Mouse (Mus musculus) megakaryocyte-erythroid progenitor cell, adult 5-6 weeks (primary cell): Measurements from ENCODE around the gene Pepd. TPM values are rescaled to one million over a fixed set of nuclear protein-coding genes. Genes with fewer than 3 reads are reported as not detected.

ENCODE experiments used
- ATAC-seq: replicated peaks from 2 replicates; pipeline ENCODE4 v1.8.0; 2016; ENCODE audit warnings: mild to moderate bottlenecking, inconsistent platforms; ENCODE audit not compliant: severe bottlenecking, poor library complexity, low FRiP score, low TSS enrichment
- total RNA-seq, 2 experiments: library from RNA; stranded (forward) in 1 of 2; stranded (reverse) in 1 of 2; fragments of 200-1000, 215-1000 nt in 1 of 2; fragments of >200 nt in 1 of 2; fragmentation: Nextera tagmentation in 1 of 2; gene quantifications; 2 replicates each; pipeline ENCODE4 v1.2.3; 2014 to 2017

The Pepd gene
- total RNA-seq, 2 experiments from 2014 or later, result 20.8 to 31.1 TPM

DNA sequence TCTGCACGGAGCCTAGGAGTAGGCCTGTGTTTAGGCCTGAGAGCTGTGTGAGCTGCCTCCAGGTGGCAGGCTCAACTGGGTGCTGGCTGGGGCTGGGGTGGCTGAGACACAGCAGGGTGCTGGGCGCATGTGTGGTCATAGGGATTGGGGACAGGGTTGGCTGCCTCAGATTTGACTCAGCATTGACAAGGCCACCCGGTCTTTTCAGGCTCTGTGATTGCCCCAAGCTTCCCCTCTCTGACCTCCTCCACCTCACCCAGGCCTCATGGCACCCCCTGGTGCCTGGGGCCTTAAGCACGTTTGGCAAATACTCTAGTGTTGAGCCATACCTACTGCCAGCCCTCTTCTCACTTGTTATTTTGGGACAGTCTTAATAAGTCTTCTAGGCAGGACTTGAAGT is 111.1 kb downstream of the Pepd start:
- ATAC-seq, result no peak

DNA sequence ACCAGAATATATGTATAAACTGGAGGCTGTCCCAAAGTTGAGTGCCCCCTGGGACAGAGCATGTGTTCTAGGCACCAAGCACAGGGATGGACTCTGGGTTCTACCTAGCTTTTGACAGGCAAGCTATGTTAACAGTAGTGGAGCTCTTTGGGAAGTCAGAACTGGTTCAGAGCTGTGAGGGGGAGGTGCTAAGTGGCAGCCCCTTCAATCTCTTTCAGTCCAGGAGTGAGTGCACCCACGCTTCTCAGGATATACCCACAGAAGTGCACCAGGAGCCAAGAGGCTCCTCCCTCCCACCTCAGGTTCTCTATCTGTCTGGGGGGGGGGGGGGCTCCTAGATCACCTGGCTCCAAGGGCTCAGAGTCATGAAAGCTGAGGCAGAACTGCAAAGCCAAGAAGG is 112.2 kb downstream of the Pepd start:
- ATAC-seq, result no peak

DNA sequence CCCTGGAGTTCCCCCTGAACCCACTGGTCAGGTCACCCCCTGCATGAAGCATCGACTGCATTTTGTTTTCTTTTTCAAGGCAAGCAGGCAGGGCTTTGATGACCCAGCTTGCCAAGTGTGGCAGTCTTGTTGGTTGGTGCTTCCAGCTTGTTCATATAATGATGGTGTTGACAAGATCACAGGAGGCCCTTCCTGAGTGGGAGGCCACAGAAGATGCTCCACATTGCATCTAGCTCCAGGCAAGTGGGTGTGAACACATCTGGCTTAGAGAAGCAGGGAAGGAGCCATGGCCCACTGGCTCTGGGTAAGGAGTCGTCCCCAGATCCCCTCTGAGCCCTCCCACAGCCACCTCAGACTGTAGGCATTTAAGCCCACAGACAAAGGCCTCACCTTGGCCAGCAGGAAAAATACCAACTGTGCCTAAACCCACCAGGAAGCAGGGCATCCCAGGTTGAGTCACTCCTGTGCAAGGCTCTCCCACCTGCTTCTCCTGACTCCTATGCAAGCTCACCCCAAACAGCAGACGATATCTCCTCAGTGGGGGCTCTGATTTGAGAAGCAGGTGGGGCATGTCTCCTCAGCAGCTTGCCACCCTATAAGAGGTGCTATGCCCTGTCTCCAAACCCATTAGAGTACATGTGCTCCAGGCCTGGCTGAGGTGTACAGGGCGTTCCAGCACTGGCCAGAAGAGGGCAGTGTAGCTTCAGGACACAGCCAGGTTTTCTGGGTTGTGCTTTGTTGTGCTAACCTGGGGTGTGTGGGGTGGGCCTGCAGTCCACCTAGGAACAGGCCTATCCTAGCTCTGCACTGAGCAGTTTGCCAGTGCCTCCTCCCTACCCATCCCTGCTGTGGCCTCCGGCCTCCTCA is 113.5 kb downstream of the Pepd start:
- ATAC-seq, result peak; percentile 81

DNA sequence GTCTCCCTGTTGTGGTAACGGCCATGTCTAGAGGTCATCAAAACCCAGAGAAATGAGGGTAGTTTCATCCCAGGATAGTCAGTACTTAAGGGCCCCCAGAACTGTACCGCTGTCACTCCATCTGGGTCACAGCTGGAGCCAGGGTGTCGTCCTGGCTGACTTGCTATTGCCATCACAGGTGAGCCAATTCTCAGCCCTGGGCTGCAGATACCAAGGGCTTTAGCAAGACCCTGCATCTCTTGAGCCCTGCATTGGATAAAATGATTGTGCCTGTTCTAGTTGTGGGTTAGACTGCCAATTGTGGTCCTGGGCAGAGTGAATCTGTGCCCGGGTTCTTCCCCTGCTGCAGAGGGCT is 114.1 kb downstream of the Pepd start:
- no peak for ATAC-seq

DNA sequence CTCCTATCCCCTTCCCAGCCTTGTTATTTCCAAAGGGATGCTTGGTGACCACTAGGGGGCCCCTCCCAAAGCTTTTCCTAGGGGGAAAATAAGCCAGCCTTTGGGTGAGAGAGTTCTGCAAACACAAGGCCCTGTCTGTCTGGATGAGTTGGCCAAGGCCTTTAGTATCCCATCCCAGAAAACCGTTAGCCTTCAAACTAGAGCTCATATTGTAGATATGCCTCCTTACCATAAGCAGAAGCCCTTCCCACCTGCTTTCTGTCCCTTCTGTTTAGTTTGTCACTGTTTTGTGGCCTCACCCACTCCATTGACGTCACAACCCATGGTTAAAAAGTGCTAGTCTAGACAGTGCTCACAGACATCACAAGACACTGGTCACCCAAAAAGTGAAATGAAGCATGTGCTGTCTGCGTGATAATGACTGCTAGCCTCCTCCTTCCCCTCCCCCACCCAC is 114.7 kb downstream of the Pepd start:
- ATAC-seq, result no peak; the same call in 1 of the 2 replicates

DNA sequence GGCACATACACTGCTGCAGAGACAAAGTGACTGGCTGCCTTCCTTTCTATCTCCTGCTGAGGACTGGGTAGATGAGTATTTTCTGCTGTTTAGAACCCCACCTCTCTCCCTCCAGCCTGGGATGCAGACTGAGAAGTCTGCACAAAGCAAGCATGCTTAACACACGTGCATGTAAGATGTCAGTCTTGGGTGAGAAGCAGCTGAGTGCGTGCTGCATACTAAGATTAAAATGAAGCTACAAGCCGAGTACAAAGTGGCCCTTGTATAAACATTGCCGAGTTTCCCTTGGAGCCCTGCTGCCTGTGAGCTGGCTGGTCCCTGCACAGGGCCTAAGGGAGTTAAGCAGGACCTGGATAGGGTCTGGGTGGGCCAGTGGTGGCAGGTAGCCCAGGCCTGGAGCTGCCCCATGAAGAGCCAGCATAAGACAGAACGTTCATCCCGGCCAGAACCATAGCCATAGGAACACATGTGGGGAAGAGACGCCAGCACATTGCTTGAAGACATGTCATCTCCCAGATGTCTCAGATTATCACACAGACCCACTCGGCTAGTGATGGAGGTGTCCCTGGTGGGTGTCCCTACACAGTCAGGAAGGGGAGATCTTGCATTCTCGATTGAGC is 115.7 kb downstream of the Pepd start:
- no peak for ATAC-seq

DNA sequence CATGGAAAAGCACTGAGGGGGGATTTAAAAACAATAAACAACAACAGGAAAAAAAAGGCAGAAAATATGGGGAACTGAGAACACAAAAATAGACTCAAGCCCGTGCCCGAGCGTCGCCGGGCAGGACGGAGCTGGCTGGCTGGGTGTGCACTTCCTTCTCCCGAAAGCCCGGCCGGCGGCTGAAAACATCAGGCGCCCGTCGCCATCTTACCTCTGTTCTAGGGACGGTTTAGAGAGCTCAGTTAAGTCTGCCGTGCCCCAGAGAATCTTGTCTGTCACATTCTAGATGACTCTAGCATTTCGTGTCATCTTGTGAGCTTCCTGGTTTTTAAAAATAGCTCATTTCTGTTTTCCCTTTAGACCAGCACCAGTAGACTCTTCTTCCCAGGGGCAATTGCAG is 116.4 kb downstream of the Pepd start:
- no peak for ATAC-seq

DNA sequence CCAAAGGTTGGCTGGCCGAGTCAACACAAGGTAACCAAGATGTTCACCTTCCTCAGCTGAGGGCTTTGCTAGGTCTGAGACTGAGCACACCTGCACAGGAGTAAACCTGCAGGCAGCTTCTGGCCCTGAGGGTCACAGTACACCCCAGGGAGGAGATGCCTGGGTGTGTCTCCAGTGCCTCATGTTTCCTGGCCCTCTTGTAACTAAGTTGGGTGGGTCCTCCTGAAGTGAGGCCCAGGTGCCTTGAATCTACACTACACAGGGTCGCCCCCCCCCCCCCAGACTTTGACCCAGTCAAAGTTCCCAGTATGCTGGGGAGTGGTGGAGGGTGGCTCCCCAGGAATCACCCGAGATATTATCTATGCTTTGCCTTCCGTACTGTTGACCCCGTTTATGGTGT is 117.0 kb downstream of the Pepd start:
- ATAC-seq, result no peak

DNA sequence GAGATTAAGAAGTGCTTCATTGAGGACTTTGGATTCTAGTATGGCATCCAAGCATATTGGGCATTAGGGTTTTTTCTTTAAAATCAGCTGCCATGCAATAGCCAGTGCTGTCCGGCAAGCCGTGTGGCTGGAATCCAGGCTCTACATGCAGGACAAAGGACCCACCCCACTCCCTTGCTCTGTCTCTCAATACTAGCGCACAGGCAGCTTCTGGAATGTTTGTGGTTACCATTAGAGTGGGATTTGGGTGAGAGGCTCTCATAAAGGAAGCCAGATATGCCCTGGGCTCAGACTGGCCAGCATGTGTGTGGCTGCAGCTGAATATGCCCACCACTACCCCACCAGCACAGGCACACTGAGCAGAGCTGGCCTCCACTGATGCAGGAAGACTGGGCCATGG is 117.5 kb downstream of the Pepd start:
- ATAC-seq, result no peak

DNA sequence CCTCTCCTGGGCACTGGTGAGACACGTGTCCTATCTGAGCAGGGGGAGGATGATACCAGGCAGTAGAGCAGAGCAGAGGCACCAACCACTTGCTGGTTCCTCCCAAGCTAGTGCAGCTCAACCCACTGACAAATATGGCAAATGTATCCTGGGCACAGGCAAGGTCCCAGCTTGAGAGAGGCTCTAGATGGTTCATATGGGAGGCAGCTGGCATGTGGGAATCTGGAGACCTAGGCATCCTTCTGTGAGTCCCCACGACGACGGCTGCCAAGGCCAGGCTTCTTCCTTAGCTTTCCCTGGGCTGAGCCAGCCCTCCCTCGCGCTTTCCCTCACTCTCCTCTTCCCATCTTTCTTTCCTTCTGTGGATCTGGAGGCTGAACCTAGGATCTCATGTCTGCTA is 118.4 kb downstream of the Pepd start:
- ATAC-seq, result no peak

DNA sequence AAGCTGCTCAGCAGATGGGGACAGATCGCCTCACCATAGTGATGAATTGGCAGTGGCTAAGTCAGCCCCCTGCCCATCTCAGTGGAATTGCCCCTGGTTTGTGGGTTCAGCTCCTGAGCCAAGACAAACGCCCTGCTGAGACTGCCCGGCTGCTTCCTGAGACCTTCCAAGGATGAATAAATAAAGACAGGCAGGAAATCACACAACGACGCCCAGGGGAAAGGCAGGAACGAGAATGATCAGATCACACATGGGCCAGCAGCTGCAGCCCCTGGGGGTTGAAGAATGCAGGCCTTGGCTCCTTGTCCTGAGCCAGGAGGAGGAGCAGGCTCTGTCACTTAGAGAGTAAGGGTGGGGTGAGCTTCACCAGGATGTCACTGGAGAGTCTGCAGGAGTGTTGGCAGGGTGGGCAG is 123.0 kb downstream of the Pepd start:
- peak; percentile 66 for ATAC-seq

DNA sequence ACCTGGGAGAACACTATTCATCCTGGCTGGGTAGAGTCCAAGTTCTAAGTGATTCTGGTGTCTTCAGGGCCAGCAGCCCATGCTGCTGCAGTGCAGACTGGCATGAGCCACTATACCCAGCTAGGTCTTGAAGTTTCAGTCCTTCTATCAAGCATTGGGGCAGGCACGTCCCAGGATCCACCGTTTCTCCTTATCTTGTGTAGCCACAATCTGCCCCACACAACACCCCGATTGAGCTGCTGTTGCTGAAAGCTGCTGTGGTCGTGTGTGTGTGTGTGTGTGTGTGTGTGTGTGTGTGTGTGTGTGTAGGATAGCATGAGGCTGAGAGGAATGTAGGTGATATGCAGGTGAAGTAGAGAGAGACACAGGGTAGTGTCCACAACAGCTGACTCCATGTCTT is 123.4 kb downstream of the Pepd start:
- ATAC-seq, result peak; percentile 81

DNA sequence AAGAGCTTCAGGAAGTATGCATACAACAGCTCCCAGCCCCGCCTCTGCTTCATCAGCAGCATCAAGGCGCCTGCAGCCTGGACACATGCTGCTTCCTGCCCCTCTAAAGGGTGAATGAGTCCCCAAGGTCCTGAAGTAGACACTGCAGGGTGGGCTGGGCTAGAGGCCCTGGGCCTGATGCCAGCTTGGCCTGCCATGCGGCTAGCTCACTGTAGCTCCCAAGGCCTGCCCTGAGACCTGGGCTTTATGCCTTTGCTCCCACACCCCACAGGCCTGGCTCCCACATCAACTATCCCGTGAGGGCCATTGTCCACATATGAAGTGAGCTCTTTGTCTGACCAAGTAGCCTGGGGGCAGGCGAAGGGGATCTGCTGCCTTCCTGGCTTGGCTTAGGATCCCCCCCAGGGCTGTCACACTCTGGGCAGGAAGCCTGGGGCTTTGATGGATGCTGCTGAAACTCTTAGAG is 124.1 kb downstream of the Pepd start:
- 0 out of 2 replicates have a peak, but pooled peaks have one; percentile 3 for ATAC-seq

DNA sequence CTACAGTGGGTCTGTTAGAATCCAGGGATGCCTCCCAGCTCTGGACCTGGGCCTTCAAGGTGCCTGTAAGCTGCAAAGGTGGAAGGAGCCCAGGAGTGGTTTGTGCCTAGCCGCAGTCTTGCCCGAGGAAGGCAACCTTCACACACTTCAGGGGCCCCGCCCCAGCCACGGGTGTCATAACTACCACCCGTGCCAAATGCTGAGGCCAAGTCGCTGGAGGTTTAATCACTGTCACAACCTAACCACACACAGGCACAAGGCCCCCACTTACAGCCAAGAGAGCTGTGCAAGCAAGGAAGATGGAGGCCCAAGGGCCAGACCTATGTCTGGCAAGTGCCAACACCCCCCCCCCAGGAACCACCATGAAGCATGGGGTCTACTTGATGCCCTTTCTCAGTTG is 125.2 kb downstream of the Pepd start:
- no peak for ATAC-seq

DNA sequence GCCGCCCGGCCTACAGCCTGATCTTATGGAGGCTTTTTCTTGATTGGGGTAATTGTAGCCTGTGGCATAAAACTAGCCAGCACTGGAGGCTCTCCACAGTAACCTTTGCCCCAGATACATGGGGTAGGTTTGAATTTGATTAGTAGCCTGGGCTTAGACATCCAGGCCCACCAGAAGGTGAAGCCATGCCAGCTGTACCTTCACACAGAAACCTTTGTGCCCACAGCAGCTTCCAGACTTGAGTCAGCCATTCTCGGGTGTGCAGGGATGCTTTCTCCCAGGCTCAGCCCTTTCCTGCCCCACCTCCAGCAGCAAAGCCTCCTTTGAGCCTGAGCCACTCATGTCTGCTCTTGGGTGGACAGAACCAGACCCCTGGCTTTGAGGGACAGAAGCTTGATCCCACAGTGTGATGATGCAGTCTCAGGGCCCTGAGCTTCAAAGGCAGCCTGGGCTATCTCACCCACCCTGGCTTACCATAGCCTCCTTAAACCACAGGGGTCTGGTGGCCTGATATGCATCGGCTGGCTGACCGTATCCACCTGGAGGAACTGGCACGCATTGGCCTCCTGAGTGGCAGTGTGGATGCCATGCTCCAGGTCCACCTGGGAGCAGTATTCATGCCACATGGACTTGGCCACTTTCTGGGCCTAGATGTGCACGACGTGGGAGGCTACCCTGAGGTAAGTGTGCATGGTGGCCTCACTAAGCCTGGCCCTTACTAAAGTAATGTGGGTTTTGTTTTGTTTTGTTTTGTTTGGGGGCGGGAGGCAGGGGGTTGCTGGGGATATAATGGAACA is 128.2 kb downstream of the Pepd start:
- ATAC-seq, result no peak

DNA sequence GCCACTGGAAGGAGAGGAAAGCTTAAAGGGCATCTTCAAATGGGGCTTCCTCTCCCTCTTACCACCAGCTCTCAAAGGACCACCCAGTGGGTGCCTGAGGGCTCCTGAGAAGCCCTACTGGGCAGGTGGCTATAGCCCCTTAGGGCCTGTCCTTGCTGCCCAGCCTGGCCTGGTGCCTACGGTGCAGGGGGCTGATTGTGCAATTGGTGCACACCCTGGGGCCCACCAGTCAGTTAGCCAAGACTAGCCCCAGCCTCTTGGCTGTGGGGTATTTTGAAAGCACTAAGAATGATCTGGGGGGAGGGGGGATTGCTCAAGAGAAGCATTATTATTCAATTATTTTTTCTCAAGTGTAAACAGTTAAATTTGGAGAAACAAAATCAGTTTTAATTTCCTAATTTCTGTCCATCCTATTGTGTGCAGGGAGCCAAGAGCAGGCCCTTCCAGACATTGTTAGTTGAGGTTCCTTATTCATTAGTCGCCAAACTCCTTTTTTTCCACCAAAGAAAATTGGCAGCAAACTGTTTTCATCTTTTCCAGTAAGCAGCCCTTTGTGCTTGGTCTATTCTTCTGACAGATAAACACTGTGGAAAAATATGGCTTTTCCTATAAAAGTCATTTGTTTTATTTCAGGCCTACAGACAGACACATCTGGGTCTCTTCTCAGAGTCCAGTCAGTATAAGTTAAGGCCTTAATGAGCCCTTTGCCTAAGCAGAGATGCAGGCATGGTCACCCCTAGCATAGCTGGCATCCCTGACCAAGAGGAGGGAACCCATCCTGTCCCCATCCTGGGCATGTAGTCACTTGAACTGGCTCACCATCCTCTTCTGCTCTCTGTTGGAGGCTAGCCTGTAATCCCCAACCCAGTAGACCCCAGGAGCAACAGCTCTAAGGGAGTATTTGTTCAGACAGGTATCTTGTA is 129.4 kb downstream of the Pepd start:
- ATAC-seq, result no peak

DNA sequence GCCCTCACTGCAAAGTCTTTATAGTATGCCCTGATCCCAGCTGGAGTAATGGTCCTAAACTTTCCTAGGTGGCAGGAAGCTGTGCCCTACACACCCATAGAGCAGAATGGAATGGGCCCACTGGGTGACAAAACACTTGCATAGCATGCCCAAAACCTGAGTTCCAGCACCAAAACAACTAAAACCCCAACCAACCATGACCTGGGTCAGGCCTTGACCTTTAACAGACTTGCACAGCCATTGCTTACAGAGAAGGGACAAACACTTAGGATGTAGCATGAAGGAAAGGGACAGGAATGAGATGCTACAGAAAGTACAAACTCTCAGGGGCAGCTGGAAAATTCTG is 130.0 kb downstream of the Pepd start:
- no peak for ATAC-seq

DNA sequence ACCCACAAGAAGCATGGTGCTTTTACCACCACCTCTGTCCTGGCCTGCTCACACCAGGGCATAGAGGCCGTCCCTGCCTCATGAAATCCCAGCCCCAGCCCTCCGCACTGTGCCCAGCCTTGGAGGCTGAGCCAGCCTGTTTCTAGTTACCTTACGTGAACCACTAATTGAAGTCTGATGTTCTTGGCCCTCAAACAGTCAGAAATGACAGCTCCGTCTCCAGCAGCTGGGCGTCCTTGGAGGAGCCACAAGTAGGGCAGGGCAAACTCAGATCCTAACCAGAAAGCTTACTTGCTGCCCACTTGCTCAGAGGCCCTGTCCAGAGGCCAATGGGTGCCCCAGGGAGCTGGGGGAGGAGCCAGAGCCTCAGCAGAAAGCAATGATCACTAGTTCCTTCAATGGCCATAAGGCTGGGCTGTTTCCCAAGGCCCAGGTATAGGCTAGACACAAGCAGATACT is 130.6 kb downstream of the Pepd start:
- ATAC-seq, result no peak

DNA sequence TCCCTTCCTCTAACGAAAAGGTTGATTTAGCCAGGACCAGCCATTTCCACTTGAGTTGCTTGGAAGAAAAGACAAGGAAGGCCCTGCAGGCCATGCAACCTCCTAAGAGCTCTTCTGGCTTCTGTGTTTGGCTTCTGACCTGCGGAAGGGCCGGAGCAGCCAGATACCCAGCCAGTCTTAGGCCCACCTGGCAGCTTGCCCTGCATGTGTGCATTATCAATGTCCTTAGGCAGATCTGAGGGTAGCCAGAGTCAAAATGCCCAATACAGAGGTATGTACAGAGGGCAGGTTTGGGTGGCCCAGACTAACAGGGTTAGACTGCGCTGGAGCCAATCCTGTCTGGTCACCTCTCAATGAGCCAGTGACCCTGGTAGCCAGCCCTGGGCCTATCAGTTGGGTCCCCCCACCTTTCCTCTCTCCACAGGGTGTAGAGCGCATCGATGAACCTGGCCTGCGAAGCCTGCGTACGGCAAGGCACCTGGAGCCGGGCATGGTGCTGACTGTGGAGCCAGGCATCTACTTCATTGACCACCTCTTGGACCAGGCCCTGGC is 131.2 kb downstream of the Pepd start:
- no peak for ATAC-seq
